Mouse (Mus musculus) frontal cortex, adult 2 months (tissue): ENCODE results near the gene Tatdn2. TPM values are rescaled to one million over a fixed set of nuclear protein-coding genes. Genes with fewer than 3 reads are reported as not detected.
A peak's percentile ranks its signal among the peaks of the same experiment; 100 is the strongest.
"Not testable (repeated sequence)": the region's sequence is repeated elsewhere in the genome, so short reads cannot be mapped to it uniquely, and the experiment has no call there.

ENCODE experiments used
- DNase-seq, 2 experiments: peaks; one replicate each; pipeline ENCODE4 v3.0.0; 2022; ENCODE audit warnings: low spot score in 1 of 2; ENCODE audit errors: extremely low spot score in 1 of 2
- polyA plus RNA-seq: library from polyadenylated mRNA; depleted of rRNA; stranded (reverse); fragments of >200 nt; gene quantifications from 2 replicates; pipeline ENCODE4 v1.2.3, GENCODE M21; 2012

Gene Tatdn2
- polyA plus RNA-seq, 1 experiment, result 29.9 TPM

DNA sequence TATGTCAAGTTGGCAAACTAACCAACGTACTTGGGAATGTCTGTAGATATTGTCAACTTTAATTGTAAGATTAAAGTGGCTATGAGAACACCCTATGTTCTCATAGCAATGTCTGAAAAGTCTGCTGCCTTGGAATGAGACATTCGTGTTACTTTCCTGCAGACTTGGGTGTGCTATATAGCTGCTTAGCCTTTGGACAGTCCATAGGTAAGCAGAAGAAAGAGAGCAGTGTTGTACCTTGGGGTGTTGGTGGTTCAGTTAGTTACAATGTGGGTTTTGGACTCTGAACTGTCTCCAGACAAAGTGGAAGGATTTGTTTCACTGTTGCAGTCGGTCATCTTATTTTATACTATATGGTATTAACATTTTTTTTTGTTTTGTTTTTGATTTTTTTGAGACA lies 15.9 kb downstream of the Tatdn2 start:
- no peak for DNase-seq

DNA sequence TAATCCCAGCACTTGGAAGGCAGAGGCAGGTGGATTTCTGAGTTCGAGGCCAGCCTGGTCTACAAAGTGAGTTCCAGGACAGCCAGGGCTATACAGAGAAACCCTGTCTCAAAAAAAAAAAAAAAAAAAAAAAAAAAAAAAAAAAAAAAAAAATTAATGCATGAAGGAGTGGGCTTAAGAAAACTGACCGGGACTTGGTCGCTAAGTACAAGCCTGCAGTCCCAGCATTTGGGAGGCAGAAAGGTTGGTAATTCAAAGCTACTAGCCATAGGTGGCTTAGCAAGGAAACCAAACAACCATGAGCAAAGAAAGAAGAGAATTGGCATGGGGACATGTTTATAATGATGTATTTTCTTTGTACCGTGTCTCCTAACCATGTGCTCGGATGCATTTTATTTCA lies 16.5 kb downstream of the Tatdn2 start:
- not testable (repeated sequence) for DNase-seq

DNA sequence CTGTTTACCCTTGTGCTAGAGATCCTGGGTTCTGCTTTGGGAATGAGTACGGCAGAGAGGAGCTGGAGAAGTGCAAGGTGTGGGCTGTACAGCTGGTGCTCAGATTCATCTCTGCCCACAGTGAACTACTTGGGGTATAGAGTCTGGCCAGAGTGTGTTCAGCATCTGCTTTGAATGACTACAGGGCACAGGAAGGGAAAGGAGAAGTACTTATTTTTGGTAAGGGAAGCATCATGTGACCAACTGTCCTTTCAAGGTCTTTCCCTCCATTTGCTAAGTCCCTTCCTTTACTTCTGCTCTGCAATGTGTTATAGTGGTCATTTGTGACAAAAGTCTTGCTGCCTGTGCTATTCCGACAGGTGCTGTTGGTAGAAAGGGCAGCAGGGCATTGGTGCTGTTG lies 17.4 kb downstream of the Tatdn2 start:
- no peak for DNase-seq

DNA sequence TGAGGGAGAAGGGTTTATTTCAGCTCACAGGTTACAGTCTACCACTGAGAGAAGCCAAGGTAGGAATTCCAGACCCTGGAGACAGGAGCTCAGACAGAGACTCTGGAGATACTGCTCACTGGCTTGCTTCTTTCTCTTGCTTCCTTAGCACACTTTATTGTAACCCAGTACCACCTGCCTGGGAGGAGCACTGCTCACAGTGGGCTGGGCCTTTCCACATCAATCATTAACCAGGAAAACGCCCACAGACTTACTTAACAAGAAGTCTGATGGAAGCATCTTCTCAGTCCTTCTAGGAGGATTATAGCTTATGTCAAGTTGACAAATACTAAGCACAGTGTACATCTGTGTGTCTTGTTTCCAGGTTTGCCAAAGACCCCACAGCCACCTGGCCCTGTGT lies 17.9 kb downstream of the Tatdn2 start:
- DNase-seq, result no peak

DNA sequence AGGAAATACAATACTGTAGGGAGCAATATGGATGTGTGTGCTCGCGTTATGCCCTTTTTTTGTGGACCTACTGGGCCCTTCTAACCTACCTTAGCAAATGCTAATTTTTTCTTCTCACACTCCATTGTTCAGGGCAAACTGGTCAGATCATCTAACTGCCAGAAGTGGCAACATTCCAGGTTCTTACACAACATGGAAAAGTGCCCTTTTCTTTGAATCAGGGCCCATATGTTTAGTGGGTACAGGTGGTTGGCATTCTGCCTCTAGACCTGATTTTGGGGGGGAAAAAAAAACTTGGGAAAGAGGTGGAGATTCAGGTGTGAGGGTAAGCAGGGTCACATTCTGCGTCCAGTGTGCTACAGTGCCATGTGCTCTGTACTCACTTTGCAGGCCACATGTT lies 20.7 kb downstream of the Tatdn2 start:
- no peak for DNase-seq

DNA sequence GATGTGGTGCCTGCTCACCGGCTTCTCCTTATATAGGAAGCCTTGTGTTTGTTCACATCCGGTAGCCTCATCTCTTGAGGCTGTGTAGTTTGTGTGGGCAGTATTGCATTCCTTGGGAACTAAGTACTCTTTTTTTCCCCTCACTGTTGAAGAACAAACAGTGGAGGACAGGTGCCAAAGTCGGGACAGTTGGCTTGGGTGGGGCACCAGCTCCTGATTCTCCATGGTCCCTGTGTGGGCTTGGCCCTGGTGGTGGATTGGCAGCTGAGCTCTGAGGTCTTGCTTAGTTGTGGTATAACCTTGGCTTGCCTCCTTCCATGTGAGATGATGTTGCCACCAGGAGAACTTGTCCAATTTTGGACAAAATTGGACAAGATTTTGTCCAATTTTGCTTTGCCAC lies 23.0 kb downstream of the Tatdn2 start, which contains the start of gene Ghrl:
Gene Ghrl, minus strand, starts transcription at position 3 of the 400 bp plus-strand sequence.
- no peak for DNase-seq

DNA sequence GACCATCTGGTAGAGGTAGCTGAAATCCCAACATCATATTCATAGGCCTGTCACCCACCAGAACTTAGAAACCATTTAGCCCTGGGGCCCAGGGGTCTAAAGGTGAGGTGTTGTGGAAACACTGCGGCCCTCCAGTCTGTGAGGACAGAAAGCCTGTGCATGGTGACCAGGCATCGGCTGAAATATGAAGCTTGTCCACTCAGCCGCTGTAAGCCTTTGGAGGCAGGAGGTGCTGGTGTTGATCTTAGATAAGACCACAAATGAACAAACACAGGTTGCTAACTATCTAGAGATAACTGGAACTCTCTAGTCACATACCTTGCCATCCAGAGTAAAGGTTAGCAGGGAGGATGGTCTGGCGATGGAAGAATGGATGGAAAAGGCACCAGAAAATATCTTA lies 24.2 kb downstream of the Tatdn2 start:
- DNase-seq, result no peak

DNA sequence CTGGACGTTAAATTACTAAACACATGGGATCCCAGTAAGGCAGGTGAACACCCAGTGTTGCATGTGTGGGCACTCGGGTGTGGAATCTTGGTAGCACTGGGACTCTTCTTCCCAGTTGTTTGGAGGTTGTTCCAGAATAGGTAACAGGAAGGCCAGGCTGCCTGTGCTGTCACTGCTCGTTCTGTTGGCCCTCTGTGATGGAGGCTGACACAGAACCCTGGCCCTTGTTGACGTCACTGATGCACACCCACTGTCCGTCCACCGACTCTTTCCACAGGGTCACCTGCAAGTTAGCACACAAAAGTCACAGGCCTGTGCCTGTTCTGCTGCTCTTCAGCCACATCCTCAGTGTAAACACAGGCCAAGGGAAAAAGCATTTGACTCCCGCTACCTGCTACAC lies 31.3 kb downstream of the Tatdn2 start:
- no peak for DNase-seq

DNA sequence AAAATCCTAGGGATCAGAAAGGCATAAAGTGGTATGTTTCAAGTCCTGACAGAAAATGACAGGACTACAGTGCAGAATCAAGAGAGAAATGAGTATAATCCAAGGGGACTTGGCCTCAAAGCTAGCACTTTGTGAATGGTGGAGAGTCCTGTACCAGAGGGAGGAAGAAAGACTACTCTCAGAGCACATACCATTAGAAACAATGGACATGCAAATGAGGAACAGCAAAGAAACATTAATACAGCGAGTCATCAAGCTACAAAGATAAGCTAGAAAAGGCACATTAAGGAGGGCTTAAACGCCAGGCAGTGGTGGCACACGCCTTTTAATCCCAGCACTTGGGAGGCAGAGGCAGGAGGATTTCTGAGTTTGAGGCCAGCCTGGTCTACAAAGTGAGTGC lies 34.4 kb downstream of the Tatdn2 start:
- no peak for DNase-seq

DNA sequence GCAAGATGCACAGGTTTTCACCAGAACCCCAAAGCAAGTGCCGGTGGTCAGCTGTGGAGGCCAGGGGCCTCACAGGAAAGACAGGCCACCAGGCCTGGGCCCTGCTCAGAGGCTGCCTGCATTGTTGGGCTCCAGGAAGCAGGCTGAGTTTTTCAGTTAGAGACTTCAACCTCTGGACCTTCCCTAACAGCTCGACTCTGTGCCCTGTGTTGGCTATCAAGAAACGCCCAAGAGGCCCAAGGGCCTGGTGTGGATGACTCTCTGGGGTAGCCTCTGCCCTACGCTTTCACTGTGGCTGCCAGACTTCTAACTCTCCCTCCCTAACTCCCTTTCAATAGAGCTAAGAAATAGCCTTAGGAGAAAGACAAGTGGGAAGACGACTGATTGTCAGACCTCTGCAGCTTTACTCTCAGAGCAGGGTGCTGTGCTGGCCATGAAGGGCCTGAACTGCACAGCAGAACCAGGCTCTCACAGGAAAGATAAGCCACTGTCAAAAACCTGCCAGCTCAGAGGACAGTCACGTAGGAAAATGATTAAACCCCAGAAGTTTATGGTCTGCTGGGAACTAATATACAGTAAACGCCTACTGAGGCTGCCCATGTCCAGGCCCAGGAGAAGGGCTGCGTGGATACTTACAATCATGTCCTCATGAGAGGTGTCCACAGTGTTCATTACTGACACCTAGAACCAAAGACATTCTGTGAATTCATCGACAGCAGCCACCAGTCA lies 40.6 kb downstream of the Tatdn2 start:
- DNase-seq, result no peak

DNA sequence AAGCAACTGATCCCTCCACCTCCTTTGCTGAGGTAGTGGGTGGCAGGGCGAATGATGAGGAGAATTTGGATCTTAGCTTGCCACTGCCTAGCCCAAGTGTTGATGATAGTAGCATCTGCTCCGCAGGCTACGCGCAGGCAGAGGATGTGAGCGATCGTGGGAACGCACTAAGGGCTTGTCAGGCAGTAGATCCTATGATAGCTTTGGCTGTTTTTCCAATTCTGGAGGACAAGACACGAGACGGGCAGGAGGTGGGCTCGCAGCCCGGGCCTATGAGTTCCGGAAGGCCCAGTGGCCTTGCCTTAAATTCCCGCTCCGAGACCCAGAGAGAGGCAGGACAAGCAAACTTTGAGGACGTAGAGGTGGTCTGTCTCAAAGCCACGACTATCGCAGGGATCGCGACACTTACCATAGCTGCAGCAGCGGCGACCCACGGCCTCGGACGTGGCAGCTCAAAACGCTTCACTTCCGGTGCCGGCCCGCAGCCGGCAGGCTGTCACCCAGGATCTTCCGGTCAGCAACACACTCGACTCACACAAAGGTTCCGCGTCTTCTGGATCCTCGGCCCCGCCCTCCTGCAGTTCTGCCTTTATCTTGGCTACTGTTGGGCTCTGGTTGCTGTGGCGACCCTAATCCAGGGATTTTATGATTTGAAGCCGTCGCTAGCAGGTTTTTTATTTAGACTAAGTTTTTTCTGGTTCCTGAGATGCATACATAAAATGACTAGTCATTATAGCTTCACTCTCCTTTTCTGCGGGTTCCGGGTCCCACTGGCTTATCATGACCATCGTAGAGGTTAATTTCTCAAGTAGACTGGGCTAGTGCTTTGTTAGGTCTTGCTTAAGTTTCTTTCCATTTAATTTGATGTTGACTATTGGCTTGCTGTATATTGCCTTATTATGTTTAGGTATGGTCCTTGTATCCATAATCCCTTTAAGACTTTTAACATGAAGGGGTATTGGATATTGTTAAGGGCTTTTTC lies 43.7 kb downstream of the Tatdn2 start, which contains the start of gene Sec13:
Gene Sec13, minus strand, starts transcription at position 508 of the 982 bp plus-strand sequence.
- DNase-seq, result peak; percentile 61 to 91

DNA sequence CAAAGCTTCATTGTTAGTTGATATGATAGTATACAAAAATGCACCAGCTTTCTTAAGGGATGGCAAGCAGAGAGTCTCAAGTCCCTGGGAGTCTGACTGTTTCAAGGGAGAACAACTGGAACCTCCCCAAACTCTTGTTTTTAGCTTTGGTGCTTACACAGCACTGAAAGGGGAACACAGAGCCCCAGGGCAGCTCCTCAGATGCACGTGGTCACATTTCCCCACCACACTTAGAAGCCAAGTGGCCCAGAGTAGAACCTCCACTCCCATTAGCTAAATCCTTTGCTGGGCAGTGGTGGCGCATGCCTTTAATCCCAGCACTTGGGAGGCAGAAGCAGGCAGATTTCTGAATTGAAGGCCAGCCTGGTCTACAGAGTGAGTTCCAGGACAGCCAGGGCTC lies 44.6 kb downstream of the Tatdn2 start:
- DNase-seq, result peak in 1 of 2 experiments; percentile 35

DNA sequence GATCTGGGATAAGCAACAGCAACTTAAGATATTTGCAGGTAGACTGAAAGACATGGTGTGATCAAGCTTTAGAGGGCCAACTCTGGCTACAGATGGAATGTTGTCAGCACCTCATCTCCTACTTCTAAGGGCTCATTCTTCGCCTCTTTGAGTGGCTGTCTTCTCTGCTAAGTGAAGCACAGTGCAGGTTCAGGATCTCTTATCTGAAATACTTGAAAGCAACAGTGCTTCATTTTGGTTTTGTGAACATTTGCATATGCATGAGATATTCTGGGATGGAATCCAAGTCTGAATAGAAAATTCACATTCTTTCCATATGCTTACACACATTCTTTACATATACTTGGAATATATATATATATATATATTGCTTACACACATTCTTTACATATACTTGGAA lies 45.5 kb downstream of the Tatdn2 start:
- DNase-seq, result peak in 1 of 2 experiments; percentile 64

DNA sequence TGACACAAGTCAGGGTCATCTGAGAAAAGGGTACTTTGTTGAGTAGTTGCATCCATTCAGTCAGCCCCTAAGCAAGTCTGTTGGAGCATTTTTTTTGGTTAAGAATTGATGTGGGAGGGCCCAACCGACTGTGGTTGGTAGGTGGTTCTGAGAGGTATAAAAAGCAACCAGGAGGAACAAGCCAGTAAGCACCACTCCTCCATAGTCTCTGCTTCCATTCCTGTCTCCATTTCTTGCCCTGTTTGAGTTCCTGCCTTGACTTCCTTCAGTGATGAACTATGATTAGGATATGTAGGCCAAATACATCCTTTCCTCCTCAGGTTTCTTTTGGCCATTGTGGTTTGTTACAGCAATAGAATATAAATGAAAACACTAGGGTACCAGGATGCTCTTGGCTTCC lies 46.3 kb downstream of the Tatdn2 start:
- peak in 1 of 2 experiments; percentile 50 for DNase-seq

DNA sequence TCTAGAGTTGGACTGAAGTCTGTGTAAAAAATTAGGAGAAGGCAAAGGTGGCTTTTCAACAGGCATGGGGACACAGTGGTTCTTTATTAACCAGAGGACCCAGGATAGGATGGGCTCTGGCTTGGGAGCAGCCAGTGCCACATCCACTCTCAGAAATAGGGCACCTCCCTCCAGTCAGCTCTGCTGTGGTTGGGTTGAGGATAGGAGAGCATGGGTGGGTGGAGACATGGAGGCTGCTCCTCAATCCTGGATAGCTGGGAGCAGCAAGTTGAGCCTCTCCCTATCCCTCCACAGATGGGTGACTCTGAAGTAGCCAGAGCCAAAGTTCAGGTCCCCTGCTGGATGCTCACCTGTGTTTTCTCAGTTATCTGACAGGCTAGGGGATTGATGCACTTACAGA lies 48.3 kb downstream of the Tatdn2 start:
- DNase-seq, result no peak

DNA sequence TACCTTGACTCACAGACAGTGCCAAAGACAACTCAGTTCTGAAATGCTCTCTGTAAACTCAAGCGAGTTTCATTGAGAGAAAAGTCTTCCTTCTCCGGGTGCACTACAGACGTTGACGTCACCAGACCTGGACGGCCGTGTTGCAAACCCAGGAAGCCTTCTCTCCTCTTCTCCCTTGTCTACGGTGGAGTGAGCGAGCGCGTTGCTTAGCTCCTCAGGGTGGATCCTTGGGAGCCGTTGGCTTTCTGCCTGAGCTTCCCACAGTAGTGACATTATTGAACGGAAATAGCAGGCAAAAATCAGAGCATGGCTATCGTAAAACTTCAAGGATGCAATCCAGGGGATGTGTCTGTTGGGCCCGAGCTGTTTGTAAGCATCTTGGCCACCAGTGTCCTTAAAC lies 50.4 kb downstream of the Tatdn2 start:
- peak in 1 of 2 experiments; percentile 63 for DNase-seq

DNA sequence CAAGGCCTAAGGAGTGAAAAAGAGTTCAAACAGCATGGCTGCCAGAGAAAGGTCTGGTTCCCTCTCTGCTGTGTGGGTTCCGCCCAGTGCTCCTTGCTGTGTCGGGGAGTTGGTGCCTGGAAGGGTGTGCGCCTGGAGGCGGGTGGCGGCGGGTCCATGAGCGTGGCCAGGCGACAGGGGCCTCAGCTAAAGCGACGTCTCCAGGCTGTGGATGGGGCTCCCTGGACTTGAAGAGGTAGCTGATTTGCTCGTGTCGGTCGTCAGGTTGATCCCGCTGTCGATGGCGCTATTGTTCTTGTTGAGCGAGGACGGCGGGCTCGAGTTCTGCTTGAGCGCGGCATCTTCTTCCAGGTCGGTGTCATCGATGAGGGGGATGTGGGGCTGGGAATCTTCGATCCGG lies 51.5 kb downstream of the Tatdn2 start:
- DNase-seq, result peak in 1 of 2 experiments; percentile 28

DNA sequence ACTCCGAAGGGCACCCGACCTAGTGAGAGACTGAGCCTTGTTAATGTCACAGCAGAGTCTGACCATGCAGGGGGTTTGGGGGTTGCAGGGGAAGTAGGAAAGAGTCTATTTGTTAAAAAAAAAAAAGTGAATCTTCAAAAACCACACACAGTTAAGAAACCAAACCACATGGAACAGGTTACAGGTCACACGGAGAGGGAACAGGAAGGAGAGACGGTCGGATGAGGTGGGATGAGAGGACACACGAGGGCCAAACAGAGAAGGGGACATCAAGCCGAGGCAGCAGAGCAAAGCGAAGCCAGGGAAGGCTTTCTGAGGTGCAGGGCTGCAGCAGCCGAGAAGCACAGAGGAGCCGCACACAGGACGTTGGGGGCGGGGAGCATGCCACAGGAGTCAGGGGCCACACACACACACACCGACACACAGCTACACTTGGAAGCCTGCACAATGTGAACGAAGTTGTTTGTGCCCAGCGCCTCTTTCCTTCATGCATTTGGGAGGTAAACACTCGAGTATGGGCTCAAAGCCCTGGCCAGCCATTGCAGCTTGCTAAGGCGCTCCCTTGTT lies 52.4 kb downstream of the Tatdn2 start:
- no peak for DNase-seq
